Mouse (Mus musculus) liver, postnatal 0 days (tissue): ENCODE measurements around the gene Ddx19a. TPM values are rescaled to one million over a fixed set of nuclear protein-coding genes. Genes with fewer than 3 reads are reported as not detected.
"Not testable (repeated sequence)": the region's sequence is repeated elsewhere in the genome, so short reads cannot be mapped to it uniquely, and the experiment has no call there.

Source experiments
- ATAC-seq: fragments of 200-750 bp; cut with Nextera tagmentation; 2 replicates; pipeline ENCODE4 v1.8.0; 2017; ENCODE audit warnings: mild to moderate bottlenecking, moderate library complexity
- DNase-seq: peaks from one replicate; pipeline ENCODE4 v3.0.0-alpha.2; 2016
- H3K27ac ChIP-seq: fragments of 300-500 bp; sonication (generic); 2 replicates; pipeline ENCODE4 v1.5.1; 2014; ENCODE audit warnings: antibody characterized with exemption, moderate library complexity, mild to moderate bottlenecking, low read depth
- H3K27me3 ChIP-seq: fragments of 300-500 bp; sonication (generic); 2 replicates; pipeline ENCODE4 v1.6.1; 2014; ENCODE audit warnings: low read length, control low read depth, mixed read lengths; ENCODE audit not compliant: insufficient read depth
- H3K36me3 ChIP-seq: fragments of 300-500 bp; sonication (generic); replicated peaks from 2 replicates; pipeline ENCODE4 v1.6.1; 2014; ENCODE audit warnings: mild to moderate bottlenecking, control low read depth, low read length, moderate library complexity, mixed read lengths; ENCODE audit not compliant: insufficient read depth
- H3K4me1 ChIP-seq: fragments of 300-500 bp; sonication (generic); 2 replicates; pipeline ENCODE4 v1.6.1; 2014; ENCODE audit warnings: antibody characterized with exemption, mild to moderate bottlenecking, control low read depth; ENCODE audit not compliant: insufficient read depth
- H3K4me2 ChIP-seq: fragments of 300-500 bp; sonication (generic); 2 replicates; pipeline ENCODE4 v1.6.1; 2014; ENCODE audit warnings: low read depth, mild to moderate bottlenecking, low read length, moderate library complexity, mixed read lengths
- H3K4me3 ChIP-seq: fragments of 300-500 bp; sonication (generic); 2 replicates; pipeline ENCODE4 v1.5.1; 2014; ENCODE audit warnings: low read depth, low read length
- H3K9ac ChIP-seq: fragments of 300-500 bp; sonication (generic); replicated peaks from 2 replicates; pipeline ENCODE4 v1.6.1; 2014; ENCODE audit warnings: mild to moderate bottlenecking, moderate library complexity
- H3K9me3 ChIP-seq: fragments of 300-500 bp; sonication (generic); 2 replicates; pipeline ENCODE4 v1.6.1; 2016; ENCODE audit warnings: mild to moderate bottlenecking, control low read depth, low read length, mixed read lengths
- CTCF ChIP-seq: sonication (generic); IDR thresholded peaks from 2 replicates; pipeline ENCODE4 v1.5.1; 2016; ENCODE audit warnings: antibody characterized with exemption, low read depth
- EP300 ChIP-seq: IDR thresholded peaks from 2 replicates; pipeline ENCODE4 v1.6.1; 2016; ENCODE audit warnings: antibody characterized with exemption, low read depth, mild to moderate bottlenecking
- whole genome bisulfite sequencing: fragments of 180-500 bp; shearing (Covaris S2); extraction: QIAGEN DNeasy Blood & Tissue Kit; methylation state at CpG from one replicate; pipeline ENCODE4 v1.1.7; 2014; ENCODE audit not compliant: insufficient replicate concordance; 5-methylcytosine and 5-hydroxymethylcytosine counted together
- polyA plus RNA-seq: library from polyadenylated mRNA; unstranded; fragments of >200 nt; fragmentation: Nextera tagmentation; extraction: Ambion mirVana; gene quantifications from 2 replicates; pipeline ENCODE4 v1.2.1, GENCODE M21; 2015

Gene Ddx19a
- polyA plus RNA-seq, 1 experiment from 2014 or later: 6.9 TPM

DNA sequence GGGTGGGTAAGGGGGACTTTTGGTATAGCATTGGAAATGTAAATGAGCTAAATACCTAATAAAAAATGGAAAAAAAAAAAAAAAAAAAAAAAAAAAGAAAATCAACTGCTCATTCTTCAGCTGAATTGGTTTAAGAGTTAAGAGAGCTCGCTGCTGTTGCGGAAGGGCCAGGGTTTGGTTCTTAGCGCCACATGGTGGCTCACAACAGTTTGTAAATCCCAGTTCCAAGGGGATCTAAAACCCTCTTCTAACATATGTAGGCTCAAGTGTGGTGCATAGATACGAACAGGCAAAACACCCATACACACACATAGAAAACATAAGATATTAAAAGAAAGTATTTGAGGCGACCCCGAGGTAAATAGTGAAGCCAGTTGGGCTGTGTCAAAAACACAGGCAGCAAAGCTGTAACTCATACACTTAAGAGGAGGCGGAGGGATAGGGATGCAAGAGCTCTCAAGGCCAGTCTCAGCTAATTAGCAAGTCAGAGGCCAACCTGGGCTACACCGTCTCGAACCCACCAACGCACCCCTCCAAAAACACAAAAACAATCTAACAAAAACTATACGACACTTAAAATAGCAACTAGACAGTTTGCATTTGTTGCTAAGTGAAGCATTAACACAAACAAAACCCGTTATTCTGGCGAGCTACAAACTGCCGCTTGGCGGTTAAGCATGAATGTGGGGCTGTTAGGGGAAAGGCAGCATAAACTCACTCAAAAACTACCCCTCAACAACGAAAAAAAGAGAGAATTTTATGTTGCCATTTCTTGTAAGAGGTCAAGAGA, 764 bp downstream of the Ddx19a start:
- DNase-seq (no peak), ATAC-seq (no peak)
- no peaks in the 10 kb centered on the region for H3K27me3 ChIP-seq
- peak overlapping the region; percentile 79 for H3K27ac ChIP-seq
- 30% methylated on average over 16 of the region's 16 CpGs for WGBS
- H3K4me2 ChIP-seq: peak overlapping the region; percentile 76
- peaks cover 16% of the 10 kb centered on the region for H3K36me3 ChIP-seq
- TF ChIP-seq EP300 (no peak), CTCF (no peak)
- H3K9me3 ChIP-seq: no peaks in the 10 kb centered on the region
- H3K9ac ChIP-seq: peak overlapping the region; percentile 90
- H3K4me1 ChIP-seq: peaks cover 6% of the 10 kb centered on the region; the same call in 1 of the 2 replicates
- H3K4me3 ChIP-seq: peak overlapping the region; percentile 92

DNA sequence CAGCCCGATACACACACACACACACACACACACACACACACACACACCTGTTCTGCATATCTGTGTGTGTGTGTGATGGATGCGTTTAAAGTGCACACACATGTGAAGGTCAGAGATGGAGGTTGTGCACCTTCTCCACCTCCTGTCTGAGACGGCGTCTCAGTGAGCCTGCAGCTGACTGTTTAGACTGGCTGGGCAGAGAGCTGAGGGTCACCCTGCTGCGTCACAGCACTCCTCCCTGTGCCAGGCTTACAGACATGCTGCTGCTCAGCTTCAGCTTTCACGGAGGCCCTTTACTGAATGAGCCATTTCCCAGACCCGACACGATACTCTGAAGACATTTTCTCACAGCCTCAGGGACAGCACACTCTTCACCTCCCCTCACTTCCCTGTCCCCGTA, 7.6 kb downstream of the Ddx19a start:
- no peaks in the 10 kb centered on the region for H3K27me3 ChIP-seq
- 85% methylated on average over 9 of the region's 9 CpGs for WGBS
- ATAC-seq (no peak), DNase-seq (no peak)
- H3K4me1 ChIP-seq: 0 out of 2 replicates have a peak, but pooled peaks cover 3% of the 10 kb centered on the region
- TF ChIP-seq CTCF (no peak), EP300 (no peak)
- no peak overlapping the region for H3K4me3 ChIP-seq
- no peak overlapping the region for H3K27ac ChIP-seq
- no peak overlapping the region for H3K4me2 ChIP-seq
- peaks cover 72% of the 10 kb centered on the region for H3K36me3 ChIP-seq
- no peaks in the 10 kb centered on the region for H3K9me3 ChIP-seq
- H3K9ac ChIP-seq: no peak overlapping the region

DNA sequence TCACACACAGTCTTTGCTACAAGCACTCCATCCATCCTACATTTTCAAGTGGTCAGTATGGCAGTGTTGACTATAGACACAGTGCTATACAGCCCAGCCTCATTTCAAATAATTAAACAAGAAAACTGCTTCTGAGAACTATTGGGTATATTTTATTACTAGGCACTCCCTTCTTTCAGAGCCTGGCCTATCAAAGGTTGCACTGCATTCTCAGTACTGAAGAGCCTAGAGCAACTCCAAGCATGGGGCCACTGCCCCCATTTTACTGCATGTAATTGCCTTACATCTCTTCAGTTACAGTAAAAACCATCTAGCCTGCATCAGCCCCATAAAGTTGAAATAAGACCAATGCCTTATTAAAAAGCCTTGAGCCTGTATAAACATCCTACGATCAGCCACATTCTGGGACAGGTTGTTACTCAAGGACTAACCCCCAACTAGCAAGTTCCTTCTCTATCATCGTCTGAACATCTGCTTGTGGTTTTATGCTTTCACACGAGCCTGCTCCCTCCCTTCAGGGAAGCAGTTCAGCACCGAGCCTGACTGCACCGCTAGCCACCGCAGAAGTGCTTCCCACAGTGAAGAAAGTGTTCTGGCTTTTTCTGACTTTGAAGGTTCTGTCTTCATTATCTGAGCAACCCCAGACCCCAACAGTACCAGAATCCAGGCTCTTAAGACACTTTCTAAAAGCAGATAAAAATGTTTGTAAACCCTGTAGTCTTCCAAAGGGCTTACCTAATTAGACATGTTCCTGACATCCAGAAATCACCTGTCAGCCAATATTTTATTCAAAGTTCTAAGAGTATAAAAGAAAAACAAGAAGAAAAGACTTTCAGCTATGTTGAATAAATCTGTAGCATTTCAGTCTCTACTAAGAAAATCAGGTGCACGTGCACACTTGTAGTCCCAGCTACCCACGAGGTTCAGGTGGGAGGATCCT, 9.5 kb downstream of the Ddx19a start:
- DNase-seq (peak; percentile 25), ATAC-seq (peak; percentile 96)
- no peak for TF ChIP-seq CTCF
- TF ChIP-seq EP300: peak; percentile 81
- Histone ChIP-seq H3K27ac (0 out of 2 replicates have a peak overlapping the region, but pooled peaks have one; percentile 4), H3K36me3 (peaks cover 85% of the 10 kb centered on the region), H3K4me1 (0 out of 2 replicates have a peak, but pooled peaks cover 3% of the 10 kb centered on the region), H3K9me3 (no peaks in the 10 kb centered on the region), H3K9ac (no peak overlapping the region), H3K4me2 (no peak overlapping the region), H3K4me3 (no peak overlapping the region), H3K27me3 (no peaks in the 10 kb centered on the region)
- 28% methylated on average over 8 of the region's 8 CpGs for WGBS

DNA sequence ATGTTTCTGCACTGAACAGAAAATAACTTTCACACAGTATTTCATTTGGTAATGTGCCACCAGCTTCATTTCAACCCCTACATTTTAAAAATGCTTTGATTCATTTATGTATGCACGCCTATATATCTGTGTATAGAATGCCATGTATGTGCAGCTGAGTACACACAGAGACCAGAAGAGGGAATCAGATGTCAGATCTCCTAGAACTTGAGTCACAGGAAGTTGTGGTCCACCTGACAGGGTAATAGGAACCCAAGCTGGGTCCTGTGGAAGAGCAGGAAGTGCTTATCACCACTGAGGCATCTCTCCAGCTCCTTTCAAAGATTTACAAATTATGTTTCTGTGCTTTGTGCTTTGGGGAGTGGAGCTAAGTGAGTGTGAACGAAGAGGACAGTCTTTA, 16.3 kb downstream of the Ddx19a start:
- no peaks in the 10 kb centered on the region for H3K27me3 ChIP-seq
- H3K4me3 ChIP-seq: no peak overlapping the region
- DNase-seq (no peak), ATAC-seq (no peak)
- no peak overlapping the region for H3K27ac ChIP-seq
- H3K36me3 ChIP-seq: peaks cover 56% of the 10 kb centered on the region
- H3K4me1 ChIP-seq: no peaks in the 10 kb centered on the region
- H3K9ac ChIP-seq: no peak overlapping the region
- H3K9me3 ChIP-seq: no peaks in the 10 kb centered on the region
- H3K4me2 ChIP-seq: no peak overlapping the region
- no peak for TF ChIP-seq EP300
- TF ChIP-seq CTCF: no peak
- WGBS: 49% methylated on average over 2 of the region's 2 CpGs

DNA sequence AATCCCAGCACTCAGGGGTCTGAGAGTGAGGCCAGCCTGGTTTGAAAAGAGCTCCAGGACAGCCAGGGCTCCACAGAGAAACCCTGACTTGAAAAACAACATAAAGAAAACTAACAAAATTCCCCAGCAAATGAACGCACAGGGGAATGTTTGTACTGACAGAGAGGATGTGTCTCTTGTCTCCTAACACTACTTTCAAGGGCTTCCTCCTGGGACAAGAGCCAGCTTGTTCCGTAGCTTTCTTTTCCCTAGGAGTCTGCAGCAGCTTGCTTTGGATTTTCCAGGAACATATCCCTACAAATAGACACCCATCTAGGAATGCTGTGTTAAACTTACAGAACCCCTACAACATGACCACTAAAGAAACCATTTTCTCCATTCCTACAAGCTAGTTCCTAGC, 19.6 kb downstream of the Ddx19a start:
- H3K9ac ChIP-seq, H3K9me3 ChIP-seq, H3K4me3 ChIP-seq, DNase-seq, H3K4me1 ChIP-seq, H3K27ac ChIP-seq, ATAC-seq, H3K4me2 ChIP-seq, H3K27me3 ChIP-seq: not testable (repeated sequence)
- peaks cover 46% of the 10 kb centered on the region for H3K36me3 ChIP-seq
- 91% methylated on average over 2 of the region's 2 CpGs for WGBS

DNA sequence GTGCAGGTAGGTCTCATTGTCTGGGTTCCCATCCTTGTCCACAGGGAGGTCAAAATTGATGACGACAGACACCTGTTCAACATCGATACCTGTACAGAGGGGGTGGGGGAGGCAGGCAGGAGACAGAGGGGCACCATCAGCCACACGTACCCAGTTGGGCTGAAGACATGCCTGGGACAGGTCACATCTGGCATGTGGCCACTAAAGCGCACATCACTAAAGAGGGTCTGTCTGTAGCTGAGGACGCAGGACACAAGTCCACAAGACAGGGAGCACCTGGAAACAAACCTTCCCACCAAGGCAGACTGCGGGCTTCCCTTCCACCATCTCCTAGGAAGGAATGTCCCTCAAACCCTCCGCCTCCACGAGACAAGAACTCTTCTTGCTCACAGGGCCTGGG, 21.1 kb downstream of the Ddx19a start:
- not testable (repeated sequence) for H3K27me3 ChIP-seq, DNase-seq, H3K27ac ChIP-seq, H3K9me3 ChIP-seq, H3K4me1 ChIP-seq, H3K9ac ChIP-seq, ATAC-seq, H3K4me2 ChIP-seq, H3K4me3 ChIP-seq
- WGBS: 91% methylated on average over 8 of the region's 8 CpGs
- peaks cover 36% of the 10 kb centered on the region for H3K36me3 ChIP-seq
